8 mouse cellular contexts compared by ENCODE assay signal in genomic region chr1:44102259-44102717, GRCm38 (mm10). TPM values are rescaled to one million over a fixed set of nuclear protein-coding genes. Genes with fewer than 3 reads are reported as not detected.
A peak's percentile ranks its signal among the peaks of the same experiment; 100 is the strongest.
DNase-seq lines count a peak whose midpoint lies in the region; ATAC-seq and TF ChIP-seq lines count a peak whose summit lies in the region.

Tex30 (minus strand) TSS chr1:44102441.

- peak; percentile 98 for ATAC-seq in embryonic facial prominence, embryonic 14.5 days (ENCODE audit: low read depth)
- peak; percentile 97 for ATAC-seq in limb, embryonic 13.5 days (ENCODE audit: low FRiP score, low read depth)
- peak; percentile 99 for ATAC-seq in midbrain, embryonic 16.5 days

- H3K27me3 ChIP-seq in embryonic facial prominence, embryonic 14.5 days (replicated peaks; ENCODE audit: control insufficient read depth, insufficient read depth, low read length): no peaks in the 10 kb centered on the region
- H3K27me3 ChIP-seq in heart, adult 2 months (ENCODE audit: control insufficient read depth, insufficient read depth, low read length): no peaks in the 10 kb centered on the region
- H3K27me3 ChIP-seq in limb, embryonic 13.5 days: no peaks in the 10 kb centered on the region
- H3K27me3 ChIP-seq in midbrain, embryonic 16.5 days (ENCODE audit: control insufficient read depth, insufficient read depth, low read depth, low read length): no peaks in the 10 kb centered on the region

- TF ChIP-seq POLR2A in heart, adult 2 months (IDR thresholded peaks at IDR 0.05; ENCODE audit: insufficient read depth, low read depth, low read length): peak; percentile 71

- no peak for TF ChIP-seq EP300 in heart, adult 2 months (IDR thresholded peaks at IDR 0.05; ENCODE audit: insufficient read depth, low read depth, low read length)

- H3K9ac ChIP-seq in embryonic facial prominence, embryonic 14.5 days (ENCODE audit: low read depth, low read length): peak within 1 kb of the TSS; percentile 87
- peak within 1 kb of the TSS; percentile 87 for H3K9ac ChIP-seq in heart, adult 2 months (ENCODE audit: low read depth, low read length)
- H3K9ac ChIP-seq in limb, embryonic 13.5 days: peak within 1 kb of the TSS; percentile 81
- peak within 1 kb of the TSS; percentile 77 for H3K9ac ChIP-seq in midbrain, embryonic 16.5 days (ENCODE audit: low read depth, low read length)

- H3K9me3 ChIP-seq in embryonic facial prominence, embryonic 14.5 days (ENCODE audit: control insufficient read depth, low read length): no peaks in the 10 kb centered on the region
- peaks cover 2% of the 10 kb centered on the region; the same call in 1 of the 2 replicates for H3K9me3 ChIP-seq in limb, embryonic 13.5 days
- H3K9me3 ChIP-seq in midbrain, embryonic 16.5 days (replicated peaks; ENCODE audit: control insufficient read depth, low read length, poor library complexity, severe bottlenecking): no peaks in the 10 kb centered on the region

- under 1% methylated on average over 45 of the region's 55 CpGs for WGBS in embryonic facial prominence, embryonic 14.5 days
- WGBS in heart, adult 2 months: 1% methylated on average over 55 of the region's 55 CpGs
- WGBS in limb, embryonic 13.5 days: under 1% methylated on average over 52 of the region's 55 CpGs
- under 1% methylated on average over 39 of the region's 55 CpGs for WGBS in midbrain, embryonic 16.5 days

- DNase-seq in 3T3-L1 (ENCODE audit: low read depth, low spot score): peak; percentile 95
- peak; percentile 81 to 87 for DNase-seq in adrenal gland, postnatal 4 days (ENCODE audit: low spot score in 2 of 2)
- peak; percentile 99 for DNase-seq in embryonic facial prominence, embryonic 14.5 days (ENCODE audit: low spot score)
- DNase-seq in heart, adult 2 months: peak; percentile 94 to 97
- peak; percentile 94 to 95 for DNase-seq in kidney, adult 8-10 months
- peak; percentile 87 to 95 for DNase-seq in spleen, postnatal 10 days (ENCODE audit: low spot score in 2 of 2)

- H3K4me3 ChIP-seq in embryonic facial prominence, embryonic 14.5 days (ENCODE audit: low read depth, low read length): peak within 1 kb of the TSS; percentile 90
- peak within 1 kb of the TSS; percentile 83 for H3K4me3 ChIP-seq in heart, adult 2 months
- H3K4me3 ChIP-seq in limb, embryonic 13.5 days: peak within 1 kb of the TSS; percentile 84
- peak within 1 kb of the TSS; percentile 87 for H3K4me3 ChIP-seq in midbrain, embryonic 16.5 days (ENCODE audit: low read depth, low read length)

- H3K79me2 ChIP-seq in heart, adult 2 months (replicated peaks; ENCODE audit: control insufficient read depth, insufficient read depth, low read length): no peaks in the 10 kb centered on the region

- peak; percentile 36 for TF ChIP-seq CTCF in heart, adult 2 months (IDR thresholded peaks at IDR 0.05)

- intact Hi-C loops in heart, adult 2 months (cut with DNase I): loop anchor here (1.0 to 10.0 kb wide), 5 partner anchors 18 to 1247 kb away; partner anchors contain the start of genes AI597479, Ercc5, Mrps9 and Tgfbrap1

- peak within 1 kb of the TSS; percentile 75 for H3K4me2 ChIP-seq in embryonic facial prominence, embryonic 14.5 days (ENCODE audit: low read depth, low read length)
- H3K4me2 ChIP-seq in limb, embryonic 13.5 days (replicated peaks): peak within 1 kb of the TSS; percentile 77
- H3K4me2 ChIP-seq in midbrain, embryonic 16.5 days (ENCODE audit: low read length): peak within 1 kb of the TSS; percentile 75

- peaks cover 24% of the 10 kb centered on the region for H3K36me3 ChIP-seq in embryonic facial prominence, embryonic 14.5 days (ENCODE audit: control insufficient read depth, insufficient read depth, low read length)
- no peaks in the 10 kb centered on the region for H3K36me3 ChIP-seq in heart, adult 2 months (ENCODE audit: control insufficient read depth, insufficient read depth, low read length)
- peaks cover 31% of the 10 kb centered on the region for H3K36me3 ChIP-seq in limb, embryonic 13.5 days
- 0 out of 2 replicates have a peak, but pooled peaks cover 4% of the 10 kb centered on the region for H3K36me3 ChIP-seq in midbrain, embryonic 16.5 days (ENCODE audit: control insufficient read depth, insufficient read depth, low read length)

- peaks cover 5% of the 10 kb centered on the region for H3K4me1 ChIP-seq in embryonic facial prominence, embryonic 14.5 days (ENCODE audit: control insufficient read depth, insufficient read depth, low read length)
- no peaks in the 10 kb centered on the region; the same call in 1 of the 2 replicates for H3K4me1 ChIP-seq in heart, adult 2 months (ENCODE audit: control insufficient read depth, insufficient read depth, low read length)
- H3K4me1 ChIP-seq in limb, embryonic 13.5 days: peaks cover 13% of the 10 kb centered on the region
- H3K4me1 ChIP-seq in midbrain, embryonic 16.5 days (ENCODE audit: control insufficient read depth, insufficient read depth, low read length): peaks cover 13% of the 10 kb centered on the region

- H3K27ac ChIP-seq in embryonic facial prominence, embryonic 14.5 days (replicated peaks; ENCODE audit: low read depth, low read length): peak within 1 kb of the TSS; percentile 82
- peak within 1 kb of the TSS; percentile 79 for H3K27ac ChIP-seq in heart, adult 2 months
- H3K27ac ChIP-seq in limb, embryonic 13.5 days: peak within 1 kb of the TSS; percentile 80
- peak within 1 kb of the TSS; percentile 74 for H3K27ac ChIP-seq in midbrain, embryonic 16.5 days (ENCODE audit: low read length)

RNA-seq across cellular contexts. Expression of gene Tex30, which starts in this region (rescaled TPM):
- total RNA-seq in adrenal gland, postnatal 4 days (2021): 10 to 100 TPM; 13.3 to 15.9 TPM
- 61.2 and 66.0 TPM in 2 replicates for polyA plus RNA-seq in embryonic facial prominence, embryonic 14.5 days (2014; fragmentation: Nextera tagmentation; extraction: Ambion mirVana)
- 1 to 10 TPM; 7.6 TPM for total RNA-seq in heart, adult 2 months (2021)
- 4.2 and 7.1 TPM in 2 replicates for polyA plus RNA-seq in heart, adult 2 months (2012; rRNA removed)
- 76.5 and 83.3 TPM in 2 replicates for polyA plus RNA-seq in limb, embryonic 13.5 days (2015; fragmentation: Nextera tagmentation; extraction: Ambion mirVana)
- 39.7 and 43.5 TPM in 2 replicates for polyA plus RNA-seq in midbrain, embryonic 16.5 days (2015; fragmentation: Nextera tagmentation; extraction: Ambion mirVana)

Comparison
In these comparisons a context has a peak if more than half of its experiments do, and no peak if none do; other contexts are left out.
1. Peak in every context shown above with its lines: DNase-seq, ATAC-seq, H3K4me3 ChIP-seq and H3K27ac ChIP-seq.